Mouse (Mus musculus): ENCODE data around the gene Supt20. TPM values are rescaled to one million over a fixed set of nuclear protein-coding genes. Genes with fewer than 3 reads are reported as not detected.

Gene Supt20
- polyA plus RNA-seq, 1 experiment from 2014 or later: 105 TPM

GRCm38 (mm10) chr3:54715461-54715860, 22.9 kb downstream of the Supt20 start:
- H3K27me3 ChIP-seq: no peaks in the 10 kb centered on the region
- no peak overlapping the region for H3K4me3 ChIP-seq
- no peak overlapping the region for H3K4me2 ChIP-seq (replicated peaks)
- no peak overlapping the region for H3K9ac ChIP-seq (replicated peaks)
- no peak for ATAC-seq (replicated peaks)
- no peaks in the 10 kb centered on the region for H3K4me1 ChIP-seq
- no peaks in the 10 kb centered on the region for H3K9me3 ChIP-seq
- 95% methylated on average over 6 of the region's 6 CpGs for WGBS
- no peak overlapping the region for H3K27ac ChIP-seq (replicated peaks)
- peaks cover 70% of the 10 kb centered on the region for H3K36me3 ChIP-seq

DNA sequence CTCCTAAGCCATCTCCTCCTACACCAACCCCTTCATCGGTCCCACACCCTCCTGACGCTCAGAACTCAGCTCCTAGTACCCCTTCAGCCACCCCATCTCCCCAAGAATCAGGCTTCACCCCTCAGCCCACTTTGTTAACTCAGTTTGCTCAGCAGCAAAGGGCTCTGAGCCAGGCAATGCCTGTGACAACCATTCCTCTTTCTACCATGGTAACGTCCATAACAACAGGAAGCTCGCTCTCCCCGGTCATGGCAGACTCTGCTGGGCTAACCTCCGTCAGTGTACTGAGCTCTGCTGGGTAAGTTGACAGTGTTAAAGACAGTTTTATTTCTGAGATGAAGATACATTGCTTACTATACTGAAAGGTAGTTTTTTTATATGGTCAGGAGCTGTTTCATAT, 24.7 kb downstream of the Supt20 start:
- ATAC-seq (replicated peaks): no peak
- WGBS: 85% methylated on average over 6 of the region's 6 CpGs
- no peak overlapping the region for H3K27ac ChIP-seq (replicated peaks)
- no peak overlapping the region for H3K4me3 ChIP-seq
- no peaks in the 10 kb centered on the region for H3K27me3 ChIP-seq
- no peak overlapping the region for H3K9ac ChIP-seq (replicated peaks)
- H3K4me1 ChIP-seq: no peaks in the 10 kb centered on the region
- no peaks in the 10 kb centered on the region for H3K9me3 ChIP-seq
- no peak overlapping the region for H3K4me2 ChIP-seq (replicated peaks)
- H3K36me3 ChIP-seq: peaks cover 62% of the 10 kb centered on the region

DNA sequence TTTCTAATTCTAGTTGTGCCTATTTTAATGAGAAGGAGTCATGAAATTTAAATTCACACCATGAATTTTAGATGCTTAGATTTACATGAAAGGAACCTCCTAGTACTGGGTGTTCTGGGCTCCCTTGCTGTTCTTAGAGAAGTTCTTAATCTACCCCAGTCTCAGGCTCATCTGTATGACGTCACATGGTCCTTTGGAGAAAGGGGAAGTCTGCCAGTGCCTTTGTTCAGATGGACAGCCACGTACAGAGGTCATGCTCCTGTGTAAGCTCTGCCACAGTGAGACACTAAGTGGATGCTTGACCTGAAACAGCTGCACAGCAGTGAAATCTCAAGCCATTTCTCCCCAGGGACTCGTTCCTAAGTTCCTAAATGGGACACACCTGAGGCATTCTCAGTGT, 26.3 kb downstream of the Supt20 start:
- no peak overlapping the region for H3K27ac ChIP-seq (replicated peaks)
- H3K36me3 ChIP-seq: peaks cover 59% of the 10 kb centered on the region
- no peaks in the 10 kb centered on the region for H3K9me3 ChIP-seq
- no peak for ATAC-seq (replicated peaks)
- H3K9ac ChIP-seq (replicated peaks): no peak overlapping the region
- H3K4me3 ChIP-seq: no peak overlapping the region
- WGBS: 65% methylated on average over 3 of the region's 3 CpGs
- H3K4me2 ChIP-seq (replicated peaks): no peak overlapping the region
- no peaks in the 10 kb centered on the region for H3K27me3 ChIP-seq
- H3K4me1 ChIP-seq: no peaks in the 10 kb centered on the region

DNA sequence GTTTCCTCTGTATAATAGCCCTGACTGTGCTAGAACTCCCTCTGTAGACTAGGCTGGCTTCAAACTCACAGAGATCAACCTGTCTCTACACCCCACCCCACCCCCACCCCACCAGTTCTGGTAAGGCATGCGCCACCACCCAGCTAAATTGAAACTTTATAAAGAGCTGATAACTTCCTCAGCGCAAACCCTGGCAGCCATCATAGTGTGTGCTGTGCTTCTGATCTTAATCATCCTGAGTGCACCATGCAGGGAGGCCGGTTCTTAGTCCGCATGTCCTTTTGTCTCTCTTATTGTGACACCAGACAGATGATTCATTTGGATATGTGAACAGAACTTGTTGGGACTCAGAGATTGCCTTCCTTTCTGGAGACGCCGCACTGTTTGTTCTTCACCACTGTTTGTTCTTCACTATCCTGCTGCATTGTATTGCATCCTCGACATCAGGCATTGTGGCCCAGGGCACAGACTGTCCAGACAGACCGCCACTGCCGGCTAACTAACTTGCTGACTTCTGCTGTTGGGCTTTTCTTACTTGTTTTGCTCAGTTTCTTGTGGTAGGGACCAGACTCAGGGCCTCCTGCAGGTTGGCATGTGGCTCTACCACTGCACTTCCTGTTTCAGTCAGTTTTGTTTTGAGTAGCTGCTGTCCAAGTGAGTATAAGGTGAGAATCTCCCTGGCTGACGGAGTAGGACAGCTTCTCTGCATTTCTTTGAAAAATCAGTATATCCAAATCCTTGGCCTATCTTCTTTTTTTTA, 31.3 kb downstream of the Supt20 start:
- no peak for ATAC-seq (replicated peaks)
- Histone ChIP-seq H3K4me2 (replicated peaks) (no peak overlapping the region), H3K27me3 (no peaks in the 10 kb centered on the region), H3K9me3 (no peaks in the 10 kb centered on the region), H3K27ac (replicated peaks) (no peak overlapping the region), H3K9ac (replicated peaks) (no peak overlapping the region), H3K4me1 (no peaks in the 10 kb centered on the region), H3K36me3 (peaks cover 49% of the 10 kb centered on the region), H3K4me3 (no peak overlapping the region)
- 90% methylated on average over 10 of the region's 10 CpGs for WGBS

DNA sequence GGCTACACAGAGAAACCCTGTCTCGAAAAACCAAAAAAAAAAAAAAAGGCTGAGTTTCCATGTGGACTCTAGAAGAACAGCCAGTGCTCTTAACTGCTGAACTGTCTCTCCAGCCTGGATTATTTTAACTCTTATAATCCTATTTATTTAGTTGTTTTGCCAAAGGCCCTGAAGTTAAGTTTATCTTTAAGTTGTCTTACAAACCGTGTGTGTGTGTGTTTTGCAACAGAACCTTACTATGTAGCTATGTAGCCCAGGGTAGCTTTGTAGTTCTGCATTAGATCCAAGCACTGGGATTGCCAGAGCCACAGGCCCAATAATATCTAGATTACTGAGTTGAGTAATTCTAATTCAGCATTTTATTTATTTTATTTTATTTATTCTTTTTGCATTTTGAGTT, 32.7 kb downstream of the Supt20 start:
- Histone ChIP-seq H3K9ac (replicated peaks) (no peak overlapping the region), H3K36me3 (peaks cover 58% of the 10 kb centered on the region), H3K4me1 (no peaks in the 10 kb centered on the region), H3K9me3 (no peaks in the 10 kb centered on the region), H3K4me3 (no peak overlapping the region), H3K27ac (replicated peaks) (no peak overlapping the region), H3K4me2 (replicated peaks) (no peak overlapping the region), H3K27me3 (no peaks in the 10 kb centered on the region)
- 90% methylated on average over 2 of the region's 2 CpGs for WGBS
- ATAC-seq (replicated peaks): no peak

DNA sequence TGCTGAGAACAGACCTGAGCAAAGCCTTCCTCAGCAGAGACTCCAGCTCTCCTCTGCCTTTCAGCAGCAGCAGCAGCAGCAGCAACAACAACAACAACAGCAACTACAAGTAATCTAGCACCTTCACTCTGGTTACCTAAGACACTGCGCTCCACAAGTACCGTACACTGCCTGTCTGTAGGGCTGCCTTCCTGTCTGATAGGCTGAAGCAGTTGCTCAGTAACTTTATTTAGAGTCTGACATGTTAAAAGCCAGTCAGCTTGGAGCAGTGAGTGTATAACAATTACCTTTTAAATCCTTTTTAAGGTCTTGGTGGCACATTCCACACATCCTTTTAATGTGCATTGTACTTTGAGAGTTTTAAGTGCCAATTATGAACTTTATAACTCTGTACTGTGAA, 35.0 kb downstream of the Supt20 start:
- H3K4me2 ChIP-seq (replicated peaks): no peak overlapping the region
- 93% methylated on average over 2 of the region's 2 CpGs for WGBS
- H3K27ac ChIP-seq (replicated peaks): no peak overlapping the region
- H3K36me3 ChIP-seq: peaks cover 69% of the 10 kb centered on the region
- H3K9me3 ChIP-seq: no peaks in the 10 kb centered on the region
- ATAC-seq (replicated peaks): no peak
- H3K4me1 ChIP-seq: 0 out of 2 replicates have a peak, but pooled peaks cover under 1% of the 10 kb centered on the region
- H3K9ac ChIP-seq (replicated peaks): no peak overlapping the region
- H3K27me3 ChIP-seq: no peaks in the 10 kb centered on the region
- no peak overlapping the region for H3K4me3 ChIP-seq

- H3K4me3 ChIP-seq: no peak overlapping the region
- no peaks in the 10 kb centered on the region for H3K27me3 ChIP-seq
- peaks cover 5% of the 10 kb centered on the region for H3K4me1 ChIP-seq
- no peak overlapping the region for H3K4me2 ChIP-seq (replicated peaks)
- peaks cover 73% of the 10 kb centered on the region for H3K36me3 ChIP-seq
- H3K9ac ChIP-seq (replicated peaks): no peak overlapping the region
- ATAC-seq (replicated peaks): no peak
- no peak overlapping the region for H3K27ac ChIP-seq (replicated peaks)
- 91% methylated on average over 6 of the region's 6 CpGs for WGBS
- H3K9me3 ChIP-seq: no peaks in the 10 kb centered on the region
These were observed 35.5 kb downstream of the Supt20 start for GRCm38 (mm10) chr3:54728100-54728499.

DNA sequence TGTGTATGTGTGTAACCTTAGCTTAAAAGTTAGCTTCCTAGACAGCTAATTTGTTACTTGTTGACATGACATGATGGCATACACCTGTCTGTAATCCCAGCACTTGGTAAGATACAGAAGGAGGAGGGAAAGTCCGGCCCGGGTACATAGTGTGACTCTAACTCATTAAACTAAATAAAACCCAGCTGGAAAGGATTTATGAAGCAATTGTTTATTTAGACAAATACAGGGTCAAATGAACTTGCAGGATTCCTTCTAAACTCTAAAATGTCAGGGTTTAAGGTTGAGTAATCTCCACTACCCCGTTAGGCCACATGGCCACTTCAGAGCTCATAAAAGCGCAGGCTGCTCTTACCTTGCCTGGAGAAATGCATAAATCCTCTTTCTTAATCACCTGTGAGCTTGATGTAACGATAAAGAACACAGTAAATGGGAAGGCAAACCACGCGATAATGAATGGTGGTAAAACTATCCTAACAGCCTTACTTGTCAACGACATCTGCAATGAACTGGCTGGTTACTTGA, 39.1 kb downstream of the Supt20 start:
- H3K4me3 ChIP-seq: no peak overlapping the region
- WGBS: 90% methylated on average over 8 of the region's 8 CpGs

DNA sequence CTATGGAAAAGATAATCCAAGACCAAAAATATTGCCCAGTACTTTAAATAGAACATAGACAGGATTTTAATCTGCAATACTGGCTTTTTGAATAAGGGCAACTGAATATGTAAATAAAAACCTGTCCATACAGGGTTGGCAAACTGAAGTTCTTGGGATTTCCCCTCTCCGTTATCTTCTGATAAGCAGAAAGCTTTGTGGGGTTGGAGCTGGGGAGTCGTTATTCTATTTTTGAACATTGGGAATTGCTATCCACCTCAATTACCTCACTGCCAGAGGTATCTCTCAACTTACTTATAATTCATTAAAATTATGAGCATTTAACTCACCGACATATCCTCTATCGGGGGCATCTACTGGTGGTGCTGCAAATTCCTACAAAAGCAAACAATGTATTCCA, 39.8 kb downstream of the Supt20 start:
- no peak overlapping the region for H3K4me3 ChIP-seq
- H3K4me2 ChIP-seq (replicated peaks): no peak overlapping the region
- no peak overlapping the region for H3K27ac ChIP-seq (replicated peaks)
- 95% methylated on average over 4 of the region's 4 CpGs for WGBS
- no peaks in the 10 kb centered on the region for H3K9me3 ChIP-seq
- peaks cover 22% of the 10 kb centered on the region for H3K4me1 ChIP-seq
- no peaks in the 10 kb centered on the region for H3K27me3 ChIP-seq
- no peak for ATAC-seq (replicated peaks)
- H3K36me3 ChIP-seq: peaks cover 54% of the 10 kb centered on the region
- H3K9ac ChIP-seq (replicated peaks): no peak overlapping the region

More for the DNA sequence above, 39.1 kb downstream of the Supt20 start:
- Histone ChIP-seq H3K4me1 (peaks cover 22% of the 10 kb centered on the region), H3K9me3 (no peaks in the 10 kb centered on the region), H3K4me2 (replicated peaks) (no peak overlapping the region), H3K36me3 (peaks cover 61% of the 10 kb centered on the region), H3K27ac (replicated peaks) (no peak overlapping the region), H3K9ac (replicated peaks) (no peak overlapping the region), H3K27me3 (no peaks in the 10 kb centered on the region)
- ATAC-seq (replicated peaks): no peak

DNA sequence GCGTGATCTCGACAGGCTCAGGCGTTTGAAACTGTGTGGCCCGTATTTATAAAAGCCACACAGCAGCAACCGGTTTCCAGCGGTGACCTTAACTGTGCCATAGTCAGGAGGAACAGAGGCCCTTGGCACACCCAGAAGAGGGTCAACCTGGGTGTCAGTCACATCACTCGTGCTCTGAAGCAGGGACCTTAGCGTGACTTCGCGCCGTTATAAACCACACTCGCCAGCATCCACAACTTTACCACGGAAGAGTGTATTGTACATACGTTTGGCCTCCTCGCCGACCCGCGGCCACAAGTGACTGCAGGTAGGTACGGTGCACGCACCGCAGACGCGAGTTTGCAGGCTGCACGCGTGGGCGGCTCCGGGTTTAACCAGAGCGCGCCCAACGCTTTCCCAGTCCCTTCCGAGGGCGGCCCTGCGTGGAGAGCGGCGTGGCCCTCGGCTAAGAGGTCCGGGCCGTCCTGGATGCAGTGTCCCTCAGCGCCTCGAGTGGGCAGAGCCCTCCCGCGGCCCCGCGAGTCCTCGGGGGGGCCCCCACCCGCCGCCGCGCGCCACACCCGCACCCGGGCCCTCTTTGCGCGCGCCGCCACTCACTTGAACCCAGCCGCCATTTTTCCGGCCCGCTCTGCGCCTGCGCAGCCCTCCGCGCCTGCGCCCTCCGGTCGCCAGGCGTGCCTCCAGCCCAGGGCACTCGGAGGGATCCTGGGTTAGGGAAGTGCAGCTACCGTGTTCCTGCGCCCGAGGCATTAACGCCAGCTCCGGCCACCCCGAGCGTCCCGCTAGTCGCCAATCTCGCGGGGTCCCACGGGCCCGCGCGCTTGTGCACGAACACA, 42.0 kb downstream of the Supt20 start:
- Histone ChIP-seq H3K4me2 (replicated peaks) (peak overlapping the region; percentile 55), H3K36me3 (peaks cover 36% of the 10 kb centered on the region), H3K9ac (replicated peaks) (peak overlapping the region; percentile 95), H3K27ac (replicated peaks) (peak overlapping the region; percentile 98), H3K9me3 (no peaks in the 10 kb centered on the region), H3K4me3 (peak overlapping the region; percentile 66), H3K4me1 (peaks cover 22% of the 10 kb centered on the region), H3K27me3 (no peaks in the 10 kb centered on the region)
- WGBS: under 1% methylated on average over 81 of the region's 84 CpGs
- ATAC-seq (replicated peaks): peak; percentile 96

DNA sequence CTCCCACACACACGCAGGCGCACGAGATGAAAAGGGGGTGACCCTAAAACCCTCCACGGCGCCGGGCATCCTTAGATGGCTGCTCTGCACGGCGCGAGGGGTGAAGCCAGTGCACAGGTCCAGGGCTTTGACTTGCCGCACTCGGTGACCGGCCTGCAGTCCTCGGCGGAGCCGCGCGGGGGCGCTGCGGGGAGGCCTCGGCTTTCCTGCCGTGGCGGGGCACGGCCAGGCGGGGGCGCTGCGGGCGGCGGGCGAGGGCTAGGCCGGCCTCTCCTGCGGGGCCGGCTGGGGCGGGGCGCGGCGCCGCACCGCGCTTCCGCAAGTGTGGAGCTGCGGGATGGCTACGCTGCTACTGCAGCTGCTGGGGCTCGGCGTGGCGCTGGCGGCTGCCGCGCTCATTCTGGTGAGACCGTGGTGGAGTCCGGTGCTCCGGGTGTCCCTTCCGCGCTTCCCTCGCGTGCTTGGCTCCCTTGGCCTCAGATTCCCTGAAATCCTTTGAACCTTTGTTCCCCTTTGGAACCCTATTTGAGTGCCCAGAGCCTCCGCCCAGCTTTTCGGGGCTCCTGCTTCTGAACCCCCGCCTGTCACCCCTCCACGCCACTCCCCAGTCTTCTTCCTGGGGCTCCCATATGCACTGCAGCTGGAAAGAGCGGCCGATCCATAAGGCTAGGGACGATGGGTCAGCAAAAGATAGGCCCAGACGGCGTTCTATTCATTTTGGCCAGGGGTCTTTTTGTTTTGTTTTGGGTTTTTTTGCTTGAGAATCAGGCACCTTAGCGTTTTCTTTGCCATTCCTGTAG, 42.8 kb downstream of the Supt20 start, which contains the start of the genes Exosc8 and Alg5:
TSS of gene Exosc8 (minus strand) at position 147 of the 800 bp plus-strand sequence.
TSS of gene Alg5 (plus strand) at position 293 of the 800 bp plus-strand sequence.
- Histone ChIP-seq H3K27me3 (no peaks in the 10 kb centered on the region), H3K9me3 (no peaks in the 10 kb centered on the region), H3K36me3 (peaks cover 32% of the 10 kb centered on the region), H3K9ac (replicated peaks) (peak within 1 kb of the TSS; percentile 95), H3K4me1 (peaks cover 22% of the 10 kb centered on the region), H3K4me3 (peak within 1 kb of the TSS; percentile 66), H3K27ac (replicated peaks) (peak within 1 kb of the TSS; percentile 98), H3K4me2 (replicated peaks) (peak within 1 kb of the TSS; percentile 55)
- peak; percentile 95 for ATAC-seq (replicated peaks)
- WGBS: under 1% methylated on average over 65 of the region's 65 CpGs

All from forebrain, embryonic 15.5 days (tissue).